Mouse (Mus musculus): ENCODE results near the gene Stac2.

GRCm38 (mm10) chr11:98019883-98020610, 33.2 kb downstream of the Stac2 start:
- TF ChIP-seq FLI1 (IDR thresholded peaks at IDR 0.05; ENCODE audit: low read length) (no peak), GATA1 (IDR thresholded peaks at IDR 0.05; ENCODE audit: borderline replicate concordance, low read length) (no peak)
